Mouse (Mus musculus) bone marrow macrophage, adult 2 months (primary cell): ENCODE measurements around the gene Kif5c.

Experiments
- CTCF ChIP-seq: IDR thresholded peaks from 2 replicates; pipeline ENCODE4 v1.5.1; 2012; ENCODE audit warnings: low read depth, mild to moderate bottlenecking, low read length, moderate library complexity
- POLR2A ChIP-seq: IDR thresholded peaks from 2 replicates; pipeline ENCODE4 v1.6.1; 2012; ENCODE audit warnings: mild to moderate bottlenecking, low read depth, low read length, borderline replicate concordance

DNA sequence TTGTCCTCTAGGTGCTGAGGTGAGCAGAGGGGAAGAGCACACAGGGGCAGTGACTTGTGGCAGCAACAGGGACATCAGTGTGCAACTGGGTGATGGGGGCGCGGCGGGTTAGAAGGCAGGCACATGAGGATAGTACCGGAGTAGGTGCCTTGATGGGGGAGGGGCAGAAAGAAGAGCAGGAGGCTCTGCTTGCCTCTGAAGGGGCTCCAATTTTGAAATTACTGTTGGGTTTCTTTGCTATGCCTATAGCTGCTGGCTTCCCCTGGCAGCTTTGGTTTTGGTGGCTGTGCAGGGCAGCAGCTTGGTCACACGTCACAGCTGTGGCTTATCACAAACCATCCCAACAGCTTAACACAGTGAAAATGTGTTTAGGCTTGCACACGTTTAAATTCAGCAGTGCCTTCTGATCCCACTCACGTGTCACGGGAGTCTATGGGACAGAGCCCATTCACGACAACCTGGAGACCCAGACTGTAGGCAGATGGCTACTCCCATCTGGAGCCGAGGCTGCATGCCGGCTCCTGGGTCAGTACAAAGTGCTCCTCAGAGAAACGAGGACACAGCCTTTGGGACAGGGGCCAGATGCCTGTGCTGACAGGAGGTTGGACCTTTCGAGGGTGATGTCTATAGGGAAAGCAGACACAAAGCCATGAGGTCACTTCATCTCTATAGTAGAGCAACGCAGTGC is 126.1 kb downstream of the Kif5c start:
- TF ChIP-seq CTCF (no peak), POLR2A (no peak)
